Comparison of ENCODE assay signal across 8 mouse cellular contexts in genomic region chr11:120458847-120459597, GRCm38 (mm10). TPM values are rescaled to one million over a fixed set of nuclear protein-coding genes. Genes with fewer than 3 reads are reported as not detected.
DNase-seq lines count a peak whose midpoint lies in the region; ATAC-seq and TF ChIP-seq lines count a peak whose summit lies in the region.

No protein-coding gene starts in this region.

- no peak for TF ChIP-seq POLR2A in myocyte (IDR thresholded peaks at IDR 0.05; ENCODE audit: insufficient read length, low read depth)

- peaks cover 23% of the 10 kb centered on the region for H3K4me1 ChIP-seq in kidney, embryonic 15.5 days
- H3K4me1 ChIP-seq in intestine, embryonic 14.5 days (replicated peaks; ENCODE audit: control insufficient read depth, insufficient read depth, low read length): peaks cover 13% of the 10 kb centered on the region; the same call in 1 of the 2 replicates

- H3K9me3 ChIP-seq in kidney, embryonic 15.5 days (replicated peaks): no peaks in the 10 kb centered on the region
- H3K9me3 ChIP-seq in intestine, embryonic 14.5 days (ENCODE audit: control insufficient read depth, low read length): no peaks in the 10 kb centered on the region

- no peak for ATAC-seq in kidney, embryonic 15.5 days (replicated peaks; ENCODE audit: low FRiP score)
- ATAC-seq in intestine, embryonic 14.5 days (replicated peaks; ENCODE audit: low FRiP score, low TSS enrichment, low read depth): no peak

- peak overlapping the region; percentile 98 for H3K9ac ChIP-seq in kidney, embryonic 15.5 days
- peak overlapping the region; percentile 90 for H3K9ac ChIP-seq in intestine, embryonic 14.5 days (ENCODE audit: low read length)

- peaks cover 53% of the 10 kb centered on the region for H3K36me3 ChIP-seq in kidney, embryonic 15.5 days
- peaks cover 35% of the 10 kb centered on the region for H3K36me3 ChIP-seq in intestine, embryonic 14.5 days (ENCODE audit: control insufficient read depth, insufficient read depth, low read length)
- peaks cover 15% of the 10 kb centered on the region for H3K36me3 ChIP-seq in myocyte (ENCODE audit: control insufficient read depth, insufficient read depth)

- 65% methylated on average over 6 of the region's 6 CpGs for WGBS in kidney, embryonic 15.5 days
- 68% methylated on average over 6 of the region's 6 CpGs for WGBS in intestine, embryonic 14.5 days

- H3K4me3 ChIP-seq in kidney, embryonic 15.5 days (replicated peaks): peak overlapping the region; percentile 94
- peak overlapping the region; percentile 96 for H3K4me3 ChIP-seq in intestine, embryonic 14.5 days (ENCODE audit: low read depth, low read length)
- H3K4me3 ChIP-seq in myocyte: peak overlapping the region; percentile 88

- H3K27me3 ChIP-seq in kidney, embryonic 15.5 days: no peaks in the 10 kb centered on the region
- H3K27me3 ChIP-seq in intestine, embryonic 14.5 days (replicated peaks; ENCODE audit: control insufficient read depth, insufficient read depth, low read length): no peaks in the 10 kb centered on the region
- no peaks in the 10 kb centered on the region for H3K27me3 ChIP-seq in myocyte (ENCODE audit: control insufficient read depth, insufficient read depth, insufficient read length)

- no peak for DNase-seq in kidney, adult 8-10 months
- DNase-seq in ZHBTc4 (ENCODE audit: low read depth, low spot score) (peak; percentile 69), adipocyte (ENCODE audit: low spot score) (no peak)
- DNase-seq in intestine, embryonic 14.5 days (ENCODE audit: low spot score): no peak
- DNase-seq in adrenal gland, adult (ENCODE audit: inconsistent age in 2 of 2, low spot score in 1 of 2): no peak
- DNase-seq in thymus, postnatal 36 days: no peak

- H3K27ac ChIP-seq in kidney, embryonic 15.5 days: no peak overlapping the region
- H3K27ac ChIP-seq in intestine, embryonic 14.5 days (ENCODE audit: low read depth): no peak overlapping the region

- H3ac ChIP-seq in myocyte (ENCODE audit: control insufficient read depth, insufficient read length): peak overlapping the region; percentile 80

- H3K79me2 ChIP-seq in myocyte (ENCODE audit: control insufficient read depth, insufficient read depth): peaks cover 17% of the 10 kb centered on the region

- peak overlapping the region; percentile 85 for H3K4me2 ChIP-seq in kidney, embryonic 15.5 days
- H3K4me2 ChIP-seq in intestine, embryonic 14.5 days (ENCODE audit: low read length): peak overlapping the region; percentile 92
- peak overlapping the region; percentile 99 for H3K4me2 ChIP-seq in myocyte (ENCODE audit: low read depth)

TF ChIP-seq in myocyte, 11 proteins besides CTCF, POLR2A, EP300 and RAD21:
- no peak for TF ChIP-seq TCF12 (IDR thresholded peaks at IDR 0.05; ENCODE audit: insufficient read depth, poor library complexity, severe bottlenecking)
- TF ChIP-seq E2F4 (IDR thresholded peaks at IDR 0.05; ENCODE audit: insufficient read depth): no peak
- no peak for TF ChIP-seq MYOD1 (IDR thresholded peaks at IDR 0.05; ENCODE audit: control insufficient read depth in 1 of 3, insufficient read length in 2 of 3, low read depth in 2 of 3)
- TF ChIP-seq REST (IDR thresholded peaks at IDR 0.05; ENCODE audit: insufficient read depth, insufficient read length): no peak
- TF ChIP-seq CEBPB (IDR thresholded peaks at IDR 0.05; ENCODE audit: insufficient read depth, poor library complexity, severe bottlenecking): no peak
- no peak for TF ChIP-seq MYOG (IDR thresholded peaks at IDR 0.05; ENCODE audit: control insufficient read depth in 1 of 3, insufficient read depth in 1 of 3, insufficient read length in 2 of 3, low read depth in 2 of 3)
- TF ChIP-seq USF1 (IDR thresholded peaks at IDR 0.05; ENCODE audit: low read depth): no peak
- TF ChIP-seq MAX (IDR thresholded peaks at IDR 0.05; ENCODE audit: low read depth): no peak
- no peak for TF ChIP-seq TCF3 (IDR thresholded peaks at IDR 0.05; ENCODE audit: insufficient read length, low read depth)
- TF ChIP-seq POLR2AphosphoS2 (IDR thresholded peaks at IDR 0.05; ENCODE audit: insufficient read length, low read depth): no peak
- TF ChIP-seq SRF (IDR thresholded peaks at IDR 0.05; ENCODE audit: control insufficient read depth, insufficient read length, low read depth): no peak
TF ChIP-seq in myocyte: peak in this region for 0.

RNA-seq across cellular contexts. Expression of gene Ccdc137, which starts 1.1 kb away (rescaled TPM):
- polyA plus RNA-seq in kidney, embryonic 15.5 days (2015; fragmentation: Nextera tagmentation; extraction: Ambion mirVana): 40.5 and 41.9 TPM in 2 replicates
- 30.5 and 31.2 TPM in 2 replicates for polyA plus RNA-seq in intestine, embryonic 14.5 days (2014; fragmentation: Nextera tagmentation; extraction: Ambion mirVana)
- 11.4 TPM for polyA plus RNA-seq in myocyte (2012; fragmentation: generic; extraction: Trizol)

RNA-seq across cellular contexts. Expression of gene Oxld1, which starts 1.2 kb away (rescaled TPM):
- 13.1 and 13.8 TPM in 2 replicates for polyA plus RNA-seq in kidney, embryonic 15.5 days (2015; fragmentation: Nextera tagmentation; extraction: Ambion mirVana)
- 16.5 and 17.5 TPM in 2 replicates for polyA plus RNA-seq in intestine, embryonic 14.5 days (2014; fragmentation: Nextera tagmentation; extraction: Ambion mirVana)
- 17.4 TPM for polyA plus RNA-seq in myocyte (2012; fragmentation: generic; extraction: Trizol)

RNA-seq across cellular contexts. Expression of gene Pde6g, which starts 5.7 kb away (rescaled TPM):
- 0.28 and 0.38 TPM in 2 replicates for polyA plus RNA-seq in kidney, embryonic 15.5 days (2015; fragmentation: Nextera tagmentation; extraction: Ambion mirVana)
- polyA plus RNA-seq in intestine, embryonic 14.5 days (2014; fragmentation: Nextera tagmentation; extraction: Ambion mirVana): not detected in 2 replicates
- polyA plus RNA-seq in myocyte (2012; fragmentation: generic; extraction: Trizol): 0.18 TPM

RNA-seq across cellular contexts. Expression of gene Arl16, which starts 8.4 kb away (rescaled TPM):
- polyA plus RNA-seq in kidney, embryonic 15.5 days (2015; fragmentation: Nextera tagmentation; extraction: Ambion mirVana): 42.7 and 53.3 TPM in 2 replicates
- 46.0 and 46.8 TPM in 2 replicates for polyA plus RNA-seq in intestine, embryonic 14.5 days (2014; fragmentation: Nextera tagmentation; extraction: Ambion mirVana)
- 15.6 TPM for polyA plus RNA-seq in myocyte (2012; fragmentation: generic; extraction: Trizol)

RNA-seq across cellular contexts. Expression of gene Tspan10, which starts 16.6 kb away (rescaled TPM):
- polyA plus RNA-seq in kidney, embryonic 15.5 days (2015; fragmentation: Nextera tagmentation; extraction: Ambion mirVana): not detected in 2 replicates
- not detected in 2 replicates for polyA plus RNA-seq in intestine, embryonic 14.5 days (2014; fragmentation: Nextera tagmentation; extraction: Ambion mirVana)
- not detected for polyA plus RNA-seq in myocyte (2012; fragmentation: generic; extraction: Trizol)
